Mouse (Mus musculus) MEL (cell line): ENCODE data around the gene Serping1. TPM values are rescaled to one million over a fixed set of nuclear protein-coding genes. Genes with fewer than 3 reads are reported as not detected.

ENCODE experiments used
- DNase-seq: peaks from one replicate; pipeline ENCODE4 v3.0.0; 2011; ENCODE audit warnings: low read depth, low spot score
- H3K27ac ChIP-seq: 2 replicates; pipeline ENCODE4 v1.5.1; 2012; ENCODE audit warnings: low read depth, mild to moderate bottlenecking, control low read depth, low read length, moderate library complexity; ENCODE audit not compliant: control insufficient read depth
- H3K27me3 ChIP-seq, 2 experiments: fragments of 150-350 bp in 1 of 2; sonication (generic) in 1 of 2; 2 replicates each; pipeline ENCODE4 v1.6.1; 2012; ENCODE audit warnings: low read length in 2 of 2, mild to moderate bottlenecking in 2 of 2, improper control_type of control experiment in 1 of 2, moderate library complexity in 1 of 2; ENCODE audit not compliant: insufficient read depth in 2 of 2, control insufficient read depth in 1 of 2
- H3K36me3 ChIP-seq, 2 experiments: 2 replicates each; pipeline ENCODE4 v1.6.1; 2012 to 2014; ENCODE audit warnings: low read length in 2 of 2, improper control_type of control experiment in 1 of 2, inconsistent platforms in 1 of 2, mild to moderate bottlenecking in 1 of 2; ENCODE audit not compliant: insufficient read depth in 2 of 2, control insufficient read depth in 1 of 2
- H3K4me1 ChIP-seq, 2 experiments: fragments of 150-350 bp in 1 of 2; sonication (generic) in 1 of 2; 2 replicates each; pipeline ENCODE4 v1.6.1; 2012; ENCODE audit warnings: low read length in 2 of 2, improper control_type of control experiment in 1 of 2, mild to moderate bottlenecking in 1 of 2; ENCODE audit not compliant: insufficient read depth in 2 of 2, control insufficient read depth in 1 of 2
- H3K4me3 ChIP-seq, 2 experiments: fragments of 150-350 bp in 1 of 2; sonication (generic) in 1 of 2; 2 replicates each; pipeline ENCODE4 v1.5.1; 2012; ENCODE audit warnings: low read depth in 2 of 2, low read length in 2 of 2, mild to moderate bottlenecking in 2 of 2, moderate library complexity in 2 of 2, control low read depth in 1 of 2, improper control_type of control experiment in 1 of 2; ENCODE audit not compliant: control insufficient read depth in 1 of 2, insufficient read depth in 1 of 2
- H3K79me2 ChIP-seq: 2 replicates; pipeline ENCODE4 v1.6.1; 2012; ENCODE audit warnings: mild to moderate bottlenecking, low read length, moderate library complexity; ENCODE audit not compliant: control insufficient read depth, poor library complexity, insufficient read depth
- H3K9ac ChIP-seq: 2 replicates; pipeline ENCODE4 v1.6.1; 2012; ENCODE audit warnings: low read depth, mild to moderate bottlenecking, control low read depth, low read length, moderate library complexity; ENCODE audit not compliant: control insufficient read depth, poor library complexity, severe bottlenecking
- H3K9me3 ChIP-seq: fragments of 150-350 bp; sonication (generic); replicated peaks from 2 replicates; pipeline ENCODE4 v1.6.1; 2012; ENCODE audit warnings: mild to moderate bottlenecking, low read length, improper control_type of control experiment, moderate library complexity; ENCODE audit not compliant: insufficient read depth
- BHLHE40 ChIP-seq: IDR thresholded peaks from 2 replicates; pipeline ENCODE4 v1.6.1; 2012; ENCODE audit warnings: low read depth, mild to moderate bottlenecking, inconsistent platforms, low read length, improper control_type of control experiment, borderline replicate concordance
- E2F4 ChIP-seq: IDR thresholded peaks from 2 replicates; pipeline ENCODE4 v1.6.1; 2011; ENCODE audit warnings: low read depth, low read length, improper control_type of control experiment, borderline replicate concordance
- EP300 ChIP-seq, 2 experiments: IDR thresholded peaks; 2 replicates each; pipeline ENCODE4 v1.6.1; 2011; ENCODE audit warnings: improper control_type of control experiment in 2 of 2, low read length in 2 of 2, low read depth in 1 of 2, mild to moderate bottlenecking in 1 of 2
- JUND ChIP-seq: IDR thresholded peaks from 2 replicates; pipeline ENCODE4 v1.6.1; 2011; ENCODE audit warnings: low read depth, mild to moderate bottlenecking, improper control_type of control experiment, low read length
- MAFK ChIP-seq: IDR thresholded peaks from 2 replicates; pipeline ENCODE4 v1.6.1; 2011; ENCODE audit warnings: low read depth, mild to moderate bottlenecking, low read length, improper control_type of control experiment, borderline replicate concordance
- MEF2A ChIP-seq: IDR thresholded peaks from 2 replicates; pipeline ENCODE4 v1.6.1; 2014; ENCODE audit warnings: low read depth, mild to moderate bottlenecking, inconsistent platforms, low read length, improper control_type of control experiment; ENCODE audit not compliant: poor library complexity, insufficient replicate concordance, severe bottlenecking; ENCODE audit errors: extremely low read depth
- MXI1 ChIP-seq: IDR thresholded peaks from 2 replicates; pipeline ENCODE4 v1.6.1; 2011; ENCODE audit warnings: mild to moderate bottlenecking, low read depth, low read length, improper control_type of control experiment
- MYC ChIP-seq: IDR thresholded peaks from 2 replicates; pipeline ENCODE4 v1.6.1; 2011; ENCODE audit warnings: low read depth, mild to moderate bottlenecking, low read length, improper control_type of control experiment, moderate library complexity
- NELFE ChIP-seq: IDR thresholded peaks from 2 replicates; pipeline ENCODE4 v1.6.1; 2011; ENCODE audit warnings: low read depth, low read length, improper control_type of control experiment
- NRF1 ChIP-seq: IDR thresholded peaks from 2 replicates; pipeline ENCODE4 v1.6.1; 2014; ENCODE audit warnings: low read depth, mild to moderate bottlenecking, inconsistent platforms, low read length, improper control_type of control experiment, moderate library complexity; ENCODE audit not compliant: poor library complexity, insufficient read depth, severe bottlenecking
- POLR2A ChIP-seq, 2 experiments: IDR thresholded peaks; 2 replicates each; pipeline ENCODE4 v1.6.1; 2011 to 2012; ENCODE audit warnings: low read length in 2 of 2, mild to moderate bottlenecking in 2 of 2, control low read depth in 1 of 2, improper control_type of control experiment in 1 of 2, low read depth in 1 of 2, moderate library complexity in 1 of 2; ENCODE audit not compliant: control insufficient read depth in 1 of 2, insufficient read depth in 1 of 2, poor library complexity in 1 of 2
- SIN3A ChIP-seq: IDR thresholded peaks from 2 replicates; pipeline ENCODE4 v1.6.1; 2012; ENCODE audit warnings: low read length, improper control_type of control experiment, inconsistent platforms
- USF1 ChIP-seq: IDR thresholded peaks from 2 replicates; pipeline ENCODE4 v1.6.1; 2014; ENCODE audit warnings: low read depth, mild to moderate bottlenecking, inconsistent platforms, low read length, improper control_type of control experiment, moderate library complexity
- USF2 ChIP-seq, 2 experiments: IDR thresholded peaks; 2 replicates each; pipeline ENCODE4 v1.6.1; 2011 to 2012; ENCODE audit warnings: improper control_type of control experiment in 2 of 2, low read length in 2 of 2, borderline replicate concordance in 1 of 2, inconsistent platforms in 1 of 2, low read depth in 1 of 2, mild to moderate bottlenecking in 1 of 2; ENCODE audit not compliant: insufficient read depth in 1 of 2
- ZC3H11A ChIP-seq: IDR thresholded peaks from 2 replicates; pipeline ENCODE4 v1.6.1; 2012; ENCODE audit warnings: low read depth, mild to moderate bottlenecking, inconsistent platforms, low read length, improper control_type of control experiment
- ZKSCAN1 ChIP-seq: IDR thresholded peaks from 2 replicates; pipeline ENCODE4 v1.6.1; 2012; ENCODE audit warnings: low read depth, mild to moderate bottlenecking, inconsistent platforms, low read length, improper control_type of control experiment, moderate library complexity
- polyA plus RNA-seq, 2 experiments: library from polyadenylated mRNA; stranded (reverse) in 1 of 2; unstranded in 1 of 2; fragments of >175 nt in 1 of 2; fragments of >200 nt in 1 of 2; gene quantifications; 2 replicates each; pipeline versions ENCODE4 v1.2.1 to v1.2.4; 2012; ENCODE audit warnings: low replicate concordance in 2 of 2, low read depth in 1 of 2; ENCODE audit not compliant: insufficient read length in 2 of 2, insufficient read depth in 1 of 2, missing spikeins in 1 of 2
- total RNA-seq: library from RNA; depleted of rRNA; stranded (reverse); fragments of 300-350 nt; gene quantifications from 2 replicates; pipeline ENCODE4 v1.2.3, GENCODE M21; 2012

The Serping1 gene
- total and polyA plus RNA-seq, 3 experiments = not detected

DNA sequence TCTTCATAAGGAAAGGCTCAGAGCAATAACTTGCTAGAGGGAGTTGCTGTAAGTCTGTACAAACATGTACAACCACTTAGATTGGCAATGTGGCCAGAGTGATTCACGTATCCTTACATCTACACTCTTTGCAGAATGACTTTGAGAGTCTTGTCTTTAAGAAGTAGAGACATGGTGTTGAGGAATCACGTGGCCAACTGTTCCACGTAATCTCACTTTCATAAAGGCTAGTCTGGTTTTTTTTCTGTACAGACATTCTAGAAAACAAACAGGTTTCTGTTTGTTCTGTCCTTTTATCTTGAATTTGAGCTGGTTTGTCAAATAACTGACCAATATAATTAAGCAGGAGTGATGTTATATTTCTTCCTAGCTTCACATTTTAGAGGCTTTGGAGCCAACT, 13.9 kb downstream of the Serping1 start:
- H3K4me3 ChIP-seq = no peak overlapping the region
- no peak for DNase-seq
- peaks cover 7 to 15% of the 10 kb centered on the region in 2 experiments for H3K27me3 ChIP-seq
- H3K36me3 ChIP-seq = no peaks in the 10 kb centered on the region
- no peaks in the 10 kb centered on the region for H3K9me3 ChIP-seq
- no peak overlapping the region for H3K9ac ChIP-seq
- H3K27ac ChIP-seq = no peak overlapping the region
- TF ChIP-seq USF1 = peak; percentile 57; the same call in 1 of the 2 replicates
- no peak for TF ChIP-seq NRF1
- no peaks in the 10 kb centered on the region for H3K79me2 ChIP-seq
- H3K4me1 ChIP-seq = no peaks in the 10 kb centered on the region

GRCm38 (mm10) chr2:84760777-84761176, 14.5 kb downstream of the Serping1 start:
- H3K27ac ChIP-seq = no peak overlapping the region
- H3K9me3 ChIP-seq = no peaks in the 10 kb centered on the region
- H3K9ac ChIP-seq = no peak overlapping the region
- H3K36me3 ChIP-seq = no peaks in the 10 kb centered on the region
- no peaks in the 10 kb centered on the region for H3K4me1 ChIP-seq
- no peak for DNase-seq
- H3K79me2 ChIP-seq = no peaks in the 10 kb centered on the region
- no peak overlapping the region for H3K4me3 ChIP-seq
- H3K27me3 ChIP-seq = peaks cover 7 to 17% of the 10 kb centered on the region in 2 experiments
- TF ChIP-seq POLR2A (IDR thresholded peaks at IDR 0.05; ENCODE audit: control insufficient read depth in 1 of 2, insufficient read depth in 1 of 2, low read depth in 1 of 2, low read length in 2 of 2, poor library complexity in 1 of 2) (no peak), MEF2A (no peak), NELFE (no peak), EP300 (IDR thresholded peaks at IDR 0.05; ENCODE audit: low read depth in 1 of 2, low read length in 2 of 2) (no peak), SIN3A (no peak), JUND (no peak), USF2 (IDR thresholded peaks at IDR 0.05; ENCODE audit: borderline replicate concordance in 1 of 2, insufficient read depth in 1 of 2, low read depth in 1 of 2, low read length in 2 of 2) (no peak), BHLHE40 (no peak), MYC (no peak), MAFK (no peak), ZKSCAN1 (no peak), MXI1 (no peak), ZC3H11A (no peak), E2F4 (no peak)
